Mouse (Mus musculus) thymus, postnatal 36 days (tissue): Measurements from ENCODE around the gene Laptm4a.

Source experiments
- DNase-seq, 2 experiments: peaks; one replicate each; pipeline ENCODE4 v3.0.0; 2022; ENCODE audit warnings: mixed read lengths in 2 of 2

Laptm4a gene

DNA sequence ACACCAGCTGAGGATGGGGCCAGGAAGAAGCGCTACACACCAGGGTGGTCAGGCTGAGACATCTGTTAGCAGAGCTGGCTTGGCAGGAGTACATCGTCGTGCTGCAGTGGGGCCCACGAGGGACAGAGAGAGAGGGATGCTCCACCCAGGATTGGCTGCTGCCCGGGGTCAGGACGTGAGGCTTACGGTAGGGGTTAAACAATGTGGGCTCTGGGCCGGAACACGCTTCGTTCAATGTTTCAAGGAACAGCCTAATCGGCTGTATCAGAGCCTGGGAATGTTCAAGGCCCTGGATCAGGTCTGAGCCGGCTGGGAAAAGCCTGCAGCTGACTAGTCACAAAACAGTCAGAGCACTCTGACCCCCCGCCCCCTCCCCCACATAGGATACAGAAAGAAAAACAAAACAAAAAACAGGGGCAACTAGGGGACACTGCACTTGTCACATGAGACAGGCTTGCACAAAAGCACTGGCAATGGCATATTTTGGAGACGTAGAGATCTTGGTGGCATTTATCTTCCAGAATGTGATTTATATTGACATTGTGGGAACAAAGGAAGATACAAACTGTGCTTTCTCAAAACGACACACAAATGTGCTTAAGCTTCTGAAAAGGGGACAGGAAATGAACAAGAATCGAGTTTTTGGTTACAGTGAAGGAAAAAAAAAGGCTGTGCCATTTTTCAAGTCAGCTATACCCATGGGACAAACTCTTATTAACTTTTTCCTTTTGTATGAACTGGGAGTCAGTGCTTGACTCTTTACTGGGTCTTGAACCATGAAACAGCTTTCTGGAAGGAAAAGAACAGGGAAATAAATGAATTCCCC lies 8.4 kb upstream of the Laptm4a start:
- no peak for DNase-seq

DNA sequence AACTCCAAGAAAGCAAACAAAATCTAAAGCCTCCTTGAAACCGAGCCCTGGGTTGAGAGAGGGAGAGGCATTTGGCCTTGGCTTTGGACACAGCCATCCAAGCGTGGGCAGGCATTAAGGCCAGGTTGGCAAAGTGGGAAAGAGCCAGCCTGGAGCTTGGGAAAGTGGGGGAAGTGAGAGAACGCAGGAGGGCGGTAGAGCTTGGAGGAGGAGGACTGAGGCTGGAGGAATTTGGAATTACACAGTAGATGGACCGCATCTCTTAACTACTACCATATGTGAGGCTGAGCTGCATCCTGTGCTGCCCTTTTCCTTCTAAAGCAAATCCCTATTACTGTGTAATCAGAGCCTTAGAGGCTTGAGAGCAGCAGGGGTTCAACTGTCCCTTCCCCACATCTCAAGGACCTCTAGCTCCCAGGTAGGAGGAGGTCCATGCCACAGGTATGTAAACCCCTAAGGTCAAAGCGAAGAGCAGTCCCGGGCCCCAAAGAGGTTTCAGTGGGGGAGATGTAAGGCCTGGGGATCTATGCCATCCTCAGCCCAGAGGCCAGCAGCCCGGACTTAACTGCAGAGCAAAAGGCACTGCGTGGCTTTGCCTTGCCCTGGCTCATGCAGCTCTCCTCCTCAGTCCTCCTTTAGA lies 7.6 kb upstream of the Laptm4a start:
- DNase-seq: no peak

DNA sequence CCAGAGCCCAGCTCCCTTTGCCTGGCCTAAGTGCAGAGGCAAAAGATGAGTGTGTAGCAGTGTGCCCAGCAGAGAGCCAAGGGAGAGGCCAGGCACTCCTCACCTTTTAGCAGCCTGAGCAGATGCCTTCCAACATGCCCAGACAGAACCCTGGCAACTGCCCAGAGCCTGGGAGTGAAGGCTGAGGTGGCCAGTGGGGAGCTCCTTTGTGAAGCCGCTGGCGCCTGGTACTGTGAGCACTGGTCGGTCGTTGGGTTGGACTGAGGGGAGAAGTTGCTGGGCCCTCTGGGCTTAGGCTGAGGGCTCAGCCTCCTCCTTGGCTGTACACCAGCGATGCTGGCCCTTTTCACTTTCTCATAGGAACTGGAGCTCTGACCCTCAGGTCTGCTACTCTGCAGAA lies 5.1 kb upstream of the Laptm4a start:
- DNase-seq: no peak

DNA sequence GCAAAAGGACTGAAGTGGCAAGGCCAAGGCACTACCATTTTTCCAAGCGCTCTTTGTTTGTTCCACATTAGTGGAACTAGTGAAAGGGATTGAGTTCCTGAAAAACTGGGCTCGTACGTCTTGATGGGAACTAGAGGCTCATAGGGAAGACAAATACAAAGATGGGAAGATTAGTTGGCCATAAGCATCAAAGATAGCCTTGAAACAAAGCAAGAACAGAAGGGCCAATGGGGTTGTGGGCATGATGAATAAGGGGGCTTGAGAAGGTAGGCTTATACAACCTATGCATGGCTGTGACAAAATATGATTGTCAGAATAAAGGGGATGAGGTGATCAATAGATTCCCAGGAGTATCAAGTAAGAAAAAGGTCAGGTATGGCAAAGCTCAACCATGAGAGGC lies 2.2 kb upstream of the Laptm4a start:
- no peak for DNase-seq

DNA sequence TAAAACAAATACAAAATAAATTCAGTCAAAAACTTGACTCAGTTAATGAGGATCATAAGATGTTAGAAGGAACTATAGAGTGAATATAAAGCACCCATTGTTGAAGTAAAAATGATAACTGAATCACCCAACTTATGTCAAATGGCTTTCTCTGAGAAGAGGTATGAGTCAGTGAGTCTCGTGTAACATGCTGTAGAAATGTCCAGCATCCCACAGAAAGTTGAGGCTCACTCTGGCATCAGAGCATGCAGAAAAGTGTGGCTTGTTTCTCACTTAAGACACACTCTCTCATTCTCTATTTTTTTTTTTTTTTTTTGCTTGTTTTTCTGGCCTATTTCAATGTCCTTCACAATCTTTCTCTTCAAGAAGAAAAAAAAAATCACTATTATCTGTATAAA lies 469 bp upstream of the Laptm4a start:
- no peak for DNase-seq

DNA sequence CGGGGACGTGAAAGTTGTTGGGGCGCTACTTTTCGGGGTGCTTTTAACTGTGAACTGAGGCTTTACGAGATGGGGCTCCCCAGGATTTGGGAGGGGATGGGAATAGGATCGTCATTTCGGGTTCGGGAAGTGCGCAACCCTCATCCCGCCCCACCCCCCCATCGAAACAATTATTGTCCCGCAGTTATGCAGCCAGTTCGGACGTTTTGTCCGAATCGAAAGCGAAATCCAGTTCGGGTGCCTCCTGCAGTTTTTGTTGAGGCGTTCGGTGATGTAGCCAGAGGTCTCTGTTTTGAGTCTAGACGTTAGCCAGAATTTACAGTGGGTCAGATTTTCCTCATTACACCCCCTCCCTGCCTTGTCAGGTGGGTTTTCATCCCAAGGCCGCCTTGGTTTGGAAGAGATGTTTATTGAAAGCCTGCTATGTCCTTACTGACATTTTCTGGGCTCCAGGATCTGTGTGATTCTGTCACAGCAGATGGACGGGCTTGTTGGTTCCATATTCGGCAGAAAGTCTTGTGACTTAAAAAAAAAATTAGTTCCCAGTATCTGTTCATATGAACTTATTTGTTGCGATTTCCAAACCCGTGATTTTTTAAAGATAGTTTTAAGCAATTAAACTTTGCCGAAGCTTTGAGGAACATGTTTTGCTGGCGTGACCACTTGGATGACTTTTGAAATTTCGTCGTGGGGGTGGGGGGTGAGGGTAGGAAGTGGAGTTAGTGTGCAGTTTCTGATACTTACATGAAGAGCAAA lies 1.1 kb downstream of the Laptm4a start:
- no peak for DNase-seq

DNA sequence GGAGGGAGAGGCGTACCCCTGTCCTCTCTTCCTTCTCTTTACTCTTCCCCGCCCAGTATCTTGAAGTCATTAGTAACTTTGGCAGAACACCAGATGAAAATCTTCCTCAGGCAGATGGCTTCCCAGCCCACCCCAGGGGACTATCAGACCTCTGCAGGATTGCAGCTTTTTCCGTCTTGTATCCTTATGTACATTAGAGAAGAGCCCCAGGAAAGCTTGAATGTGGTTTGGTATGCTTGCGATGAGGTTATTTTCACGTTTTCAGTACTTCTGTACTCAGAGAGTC lies 1.6 kb downstream of the Laptm4a start:
- DNase-seq: no peak

DNA sequence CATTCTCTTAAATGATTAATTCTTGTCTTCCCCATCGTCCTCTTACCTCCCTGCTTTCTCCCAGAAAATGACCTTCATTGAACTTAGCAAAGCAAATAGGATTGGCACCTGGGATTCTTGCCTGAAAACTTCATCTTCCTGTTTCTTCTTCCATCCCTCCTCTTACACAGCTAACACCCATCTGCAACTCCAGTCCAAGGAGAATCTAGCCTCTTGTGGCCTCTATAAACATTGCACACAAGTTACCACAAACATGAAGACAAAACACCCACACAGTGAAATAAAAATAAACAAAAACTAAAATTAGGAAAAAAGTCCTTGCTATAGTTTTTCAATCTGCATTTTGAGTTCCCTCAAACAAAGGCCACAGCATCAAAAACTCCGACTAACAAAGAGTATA lies 2.1 kb downstream of the Laptm4a start:
- no peak for DNase-seq

DNA sequence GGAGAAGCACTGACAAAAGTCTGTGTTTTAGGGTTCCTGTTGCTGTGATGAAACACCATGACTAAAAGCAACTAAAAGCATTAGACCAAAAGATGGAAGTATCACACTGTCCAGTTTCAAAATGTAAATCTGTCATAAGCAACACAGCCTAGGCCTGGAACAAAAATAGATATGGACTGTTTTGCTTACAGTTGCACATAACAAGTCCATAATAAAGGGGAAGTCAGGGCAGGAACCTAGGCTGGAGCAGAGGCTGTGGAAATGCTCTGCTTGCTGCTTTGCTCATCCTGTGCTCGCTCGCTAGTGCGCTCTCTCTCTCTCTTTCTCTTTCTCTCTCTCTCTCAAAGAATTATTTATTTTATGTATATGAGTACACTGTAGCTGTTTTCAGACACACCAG lies 6.2 kb downstream of the Laptm4a start:
- no peak for DNase-seq

DNA sequence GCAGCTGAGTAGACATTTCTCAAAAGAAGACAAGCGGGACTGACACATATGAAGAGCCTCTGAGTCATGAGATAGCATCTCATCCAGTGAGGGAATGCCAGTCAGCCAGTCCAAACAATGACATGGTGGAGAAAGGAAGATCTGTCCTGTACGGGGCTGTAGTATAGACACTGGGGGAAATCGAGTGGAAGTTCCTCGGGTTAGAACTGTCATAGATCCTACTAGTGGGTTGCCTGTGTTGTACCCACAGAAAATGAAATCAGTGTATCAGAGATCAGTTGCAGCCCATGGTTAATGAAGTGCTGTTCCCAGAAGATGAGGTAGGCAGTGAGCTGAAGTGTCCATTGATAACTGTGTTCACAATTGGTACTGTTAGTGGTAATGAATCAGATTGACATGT lies 7.3 kb downstream of the Laptm4a start:
- no peak for DNase-seq

DNA sequence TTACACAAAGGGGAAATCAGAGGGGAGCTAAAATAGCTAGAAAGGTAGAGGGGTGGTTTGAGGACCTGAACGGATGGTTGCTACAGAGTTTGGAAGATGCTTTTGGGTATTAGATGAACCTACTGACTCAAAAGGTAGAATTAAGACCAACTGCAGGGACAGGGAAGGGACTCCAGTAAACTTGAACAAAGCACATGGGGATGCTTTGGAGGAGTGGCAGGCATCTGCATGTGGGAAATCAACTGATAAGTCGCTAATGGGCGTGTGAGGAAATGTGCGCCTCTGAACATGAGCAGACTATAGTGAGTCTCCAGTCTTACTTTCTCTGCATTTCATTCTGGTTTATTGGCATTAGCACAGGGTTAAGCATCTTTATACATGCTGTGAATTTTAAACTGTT lies 9.6 kb downstream of the Laptm4a start:
- no peak for DNase-seq

DNA sequence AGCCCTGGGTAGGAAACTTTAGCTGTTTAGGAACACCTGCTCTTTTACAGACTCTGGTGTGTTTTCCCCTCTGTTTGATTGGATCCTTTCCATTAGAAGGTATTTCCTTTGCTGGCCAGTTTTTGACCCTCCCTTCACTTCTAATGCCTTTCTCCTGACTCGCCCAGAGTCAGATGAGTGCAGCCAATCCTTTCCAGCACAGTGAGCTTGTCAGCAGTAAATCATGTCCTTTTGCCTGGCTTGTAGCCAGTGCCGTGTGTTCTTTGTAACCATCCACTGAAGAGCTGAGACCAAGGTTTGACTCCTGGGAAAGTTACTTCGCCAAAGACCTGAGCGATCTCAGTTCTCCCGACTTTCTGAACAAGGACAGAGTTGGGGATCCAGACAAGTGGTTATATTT lies 13.9 kb downstream of the Laptm4a start:
- no peak for DNase-seq

DNA sequence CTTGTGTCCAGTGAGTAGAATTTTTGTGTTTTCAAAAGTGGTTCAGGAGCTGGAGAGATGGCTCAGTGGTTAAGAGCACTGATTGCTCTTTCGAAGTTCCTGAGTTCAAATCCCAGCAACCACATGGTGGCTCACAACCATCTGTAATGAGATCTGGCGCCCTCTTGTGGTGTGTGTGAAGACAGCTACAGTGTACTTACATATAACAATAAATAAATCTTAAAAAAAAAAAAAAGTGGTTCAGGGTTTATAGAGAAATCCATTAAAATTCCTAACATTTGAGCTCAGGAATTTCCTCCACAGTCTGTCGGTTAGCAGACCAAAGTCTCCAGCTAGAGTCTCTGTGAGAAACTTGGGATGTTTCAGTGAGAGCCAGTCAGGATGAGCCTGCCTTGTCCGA lies 14.7 kb downstream of the Laptm4a start:
- DNase-seq: peak; percentile 22 to 32

DNA sequence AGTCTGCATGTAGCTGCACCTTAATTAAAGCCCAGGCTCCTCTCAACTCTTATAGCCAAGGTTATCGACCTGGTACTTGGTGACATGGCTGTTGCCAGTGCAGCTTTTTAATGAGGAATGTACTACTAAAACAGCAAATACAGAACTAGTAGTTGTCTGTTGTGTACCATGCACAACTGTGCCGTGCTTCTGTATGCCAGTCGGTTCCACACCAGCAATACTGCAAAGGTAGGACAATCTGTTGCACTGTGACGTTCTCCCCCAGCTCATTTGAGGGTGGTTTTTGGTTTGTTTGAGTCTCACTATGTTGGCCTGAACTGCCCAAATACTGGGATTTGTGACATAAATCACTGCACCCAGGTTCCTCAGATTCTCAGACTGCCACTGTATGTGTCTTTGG lies 18.0 kb downstream of the Laptm4a start:
- no peak for DNase-seq

DNA sequence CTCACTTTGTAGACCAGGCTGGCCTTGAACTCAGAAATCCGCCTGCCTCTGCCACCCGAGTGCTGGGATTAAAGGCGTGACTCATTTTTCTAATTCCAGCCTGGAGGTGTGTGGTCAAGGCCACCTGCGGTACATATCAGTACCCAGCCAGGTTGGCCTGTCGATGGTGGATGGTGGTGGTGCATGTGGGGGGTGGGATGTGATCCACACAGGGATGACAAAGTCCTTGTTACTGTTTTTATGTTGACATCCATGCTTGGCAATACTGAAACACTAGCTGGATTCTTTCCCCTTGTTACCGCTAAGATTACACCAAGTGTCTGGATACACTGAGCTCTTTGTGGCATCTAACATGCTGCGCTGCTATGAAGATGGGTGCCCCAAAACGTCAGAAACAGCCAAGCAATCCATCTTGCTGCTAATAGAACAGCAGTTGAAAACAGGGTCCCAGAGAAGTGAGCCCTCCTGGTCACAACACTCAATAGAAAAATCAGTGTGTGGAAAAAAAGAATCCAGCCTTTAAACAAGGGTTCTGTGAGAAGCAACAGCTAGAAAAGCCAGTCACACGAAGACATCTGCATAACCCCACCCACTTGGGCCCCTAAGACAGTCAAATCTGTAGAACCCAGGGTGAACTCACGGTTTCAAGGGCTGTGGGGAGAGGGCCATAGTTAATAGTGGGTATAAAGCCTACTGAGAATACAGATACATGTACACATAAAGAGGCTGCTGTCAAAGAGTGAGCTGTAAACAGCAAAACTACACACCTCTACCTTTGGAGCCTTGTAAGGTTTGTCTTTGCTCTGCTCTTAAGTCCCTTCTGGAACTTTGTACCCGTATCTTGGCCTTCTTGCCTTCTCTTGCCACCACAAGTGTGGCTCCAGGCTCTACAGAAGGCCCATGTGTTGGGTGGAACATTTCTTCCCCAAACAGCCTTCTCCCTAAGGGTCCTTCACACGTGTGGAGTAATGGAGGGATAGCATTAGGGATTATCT lies 18.8 kb downstream of the Laptm4a start:
- no peak for DNase-seq

DNA sequence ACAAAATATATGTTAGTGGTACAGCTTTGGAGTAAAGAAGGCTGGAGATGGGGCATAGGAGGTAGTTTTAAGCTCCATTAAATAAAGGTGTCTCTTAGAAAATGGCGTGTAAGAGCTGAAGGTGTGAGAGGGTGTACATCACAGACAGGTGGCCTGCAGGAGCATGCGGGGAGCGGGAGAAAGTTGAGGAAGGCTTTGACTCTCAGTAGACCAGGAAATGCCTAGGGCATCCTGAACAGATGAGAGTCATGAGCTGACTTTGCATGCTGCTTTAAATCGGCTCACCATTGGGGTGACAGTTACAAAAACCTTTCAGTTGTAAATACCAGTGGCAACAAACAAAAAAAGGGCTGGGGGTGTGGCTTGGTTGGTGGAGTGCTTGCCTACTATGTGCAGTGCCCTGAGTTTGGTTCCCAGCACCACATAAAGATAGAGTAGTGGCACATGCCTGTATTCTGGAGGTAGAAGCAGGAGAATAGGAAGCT lies 19.7 kb downstream of the Laptm4a start:
- DNase-seq: no peak

DNA sequence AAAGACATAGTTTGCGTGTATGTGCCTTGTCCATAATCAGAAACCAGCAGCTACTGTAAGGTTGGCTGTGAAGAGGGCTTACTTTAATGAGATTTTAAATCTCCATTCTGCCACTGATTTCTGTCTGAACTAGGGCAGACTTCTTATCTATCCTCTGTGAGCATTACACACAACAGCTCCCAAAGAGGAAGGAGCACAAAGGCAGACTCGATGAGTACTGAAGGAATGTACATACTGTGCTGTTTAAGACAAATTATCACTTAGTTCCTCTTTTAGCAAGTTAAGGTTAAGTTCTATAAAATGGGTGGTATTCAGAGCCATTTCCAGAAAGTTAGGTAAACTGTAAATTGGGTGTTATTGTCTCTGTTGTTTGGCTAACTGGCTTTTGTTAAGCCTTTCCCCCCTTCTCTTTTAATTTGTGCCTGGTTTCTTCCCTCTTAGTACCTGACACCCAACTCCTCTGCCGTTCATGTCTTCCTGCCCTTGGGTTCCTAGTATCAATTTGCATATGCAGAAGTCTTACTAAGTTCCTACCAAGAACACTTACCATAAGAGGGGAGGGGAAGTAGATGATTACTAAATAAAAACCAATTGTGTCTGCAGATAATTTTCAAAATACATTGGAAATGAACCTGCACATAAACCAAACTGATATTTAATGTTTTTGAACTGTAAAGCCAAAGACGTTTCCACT lies 20.4 kb downstream of the Laptm4a start:
- no peak for DNase-seq

DNA sequence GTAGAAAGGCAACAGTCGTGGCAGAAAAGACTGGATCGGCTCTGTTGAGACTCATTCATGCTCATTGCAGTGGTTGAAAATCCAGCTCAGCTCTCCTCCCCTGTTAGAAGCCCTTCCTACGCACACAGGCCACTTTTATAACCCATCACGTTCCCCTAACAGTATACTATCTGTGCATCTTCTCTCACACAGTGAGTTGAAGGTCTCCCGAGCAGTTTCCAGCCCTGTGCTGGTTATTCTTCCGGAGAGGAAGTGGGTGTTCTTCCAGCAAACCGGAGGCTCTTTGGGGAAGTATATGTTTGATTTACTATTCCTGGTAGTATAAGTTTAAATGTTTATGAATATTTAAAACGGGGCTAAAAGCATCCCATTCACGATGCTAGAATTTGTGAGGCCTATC lies 25.7 kb downstream of the Laptm4a start:
- no peak for DNase-seq

DNA sequence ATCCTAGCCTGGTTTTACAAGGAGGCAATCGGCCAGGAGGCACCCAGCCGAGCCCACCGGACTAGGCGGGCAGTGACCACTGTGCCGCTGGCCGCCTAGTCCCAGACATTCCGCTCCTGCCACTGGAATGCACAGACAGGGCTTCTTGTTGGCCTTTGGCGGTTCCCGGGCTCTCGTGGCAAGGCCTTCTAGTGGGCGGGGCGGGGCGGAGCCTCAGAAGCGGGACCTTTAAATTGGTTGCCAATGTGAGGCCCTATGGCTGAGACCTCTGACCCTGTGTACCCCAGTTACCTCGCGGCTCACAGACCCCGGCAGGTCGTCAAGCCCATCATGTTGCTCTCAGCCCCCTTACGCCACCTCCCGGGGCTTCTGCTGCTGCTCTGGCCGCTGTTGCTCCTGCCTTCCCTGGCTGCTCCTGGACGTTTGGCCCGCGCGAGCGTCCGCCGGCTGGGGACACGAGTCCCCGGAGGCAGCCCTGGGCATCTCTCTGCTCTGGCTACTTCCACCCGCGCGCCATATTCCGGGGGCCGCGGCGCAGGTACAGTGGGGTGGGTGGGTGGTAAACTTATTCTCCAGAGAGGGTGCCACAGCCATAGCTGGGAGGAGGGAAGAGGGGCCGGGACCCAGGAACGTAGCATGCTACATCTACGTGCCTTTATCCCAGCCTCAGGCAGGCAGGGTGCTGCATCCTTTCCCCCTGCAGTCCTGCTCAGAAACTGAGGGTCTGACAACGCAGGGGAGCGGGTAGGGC lies 26.4 kb downstream of the Laptm4a start, which contains the start of gene Matn3:
Gene Matn3, plus strand, starts transcription at position 216 of the 751 bp plus-strand sequence.
- DNase-seq: peak; percentile 14 to 29

DNA sequence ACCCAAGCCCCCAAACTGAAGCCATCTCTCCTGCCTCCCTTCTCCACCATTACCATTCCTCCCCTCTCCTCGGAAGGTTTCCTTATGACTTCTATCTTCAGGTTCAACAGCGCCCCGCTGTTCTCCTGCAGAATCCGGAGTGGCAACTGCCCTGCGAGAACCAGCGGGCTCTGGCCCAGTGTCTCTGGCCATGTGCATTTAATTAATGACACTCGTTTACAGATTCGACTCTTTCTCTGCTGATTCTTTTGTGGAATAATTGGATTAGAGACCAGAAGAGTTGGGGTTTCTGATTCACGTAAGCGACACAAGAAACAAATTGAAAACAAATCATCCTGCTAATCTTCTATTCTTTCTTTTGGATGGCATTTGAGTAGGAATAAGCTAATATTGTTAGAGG lies 31.7 kb downstream of the Laptm4a start:
- DNase-seq: no peak

DNA sequence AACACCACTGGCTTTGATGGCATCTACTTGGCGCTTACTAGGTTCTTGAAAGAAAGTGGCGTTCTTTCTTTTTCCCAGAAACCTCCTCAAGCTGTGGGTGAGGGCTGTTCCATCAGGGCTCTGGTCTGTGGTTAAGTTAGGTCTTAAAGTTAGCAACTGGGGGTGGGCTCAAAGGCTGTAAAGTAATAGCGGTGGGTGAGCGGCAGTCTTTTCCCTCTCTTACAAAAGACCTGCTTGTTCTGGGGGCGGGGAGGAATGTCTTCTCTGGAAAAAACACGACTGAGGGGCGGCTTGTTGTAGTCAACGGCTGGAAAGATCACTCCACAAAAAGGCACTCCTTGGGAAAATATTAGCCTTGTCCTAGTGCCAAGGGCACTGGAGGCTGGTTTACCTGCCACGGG lies 32.7 kb downstream of the Laptm4a start:
- no peak for DNase-seq
